Mouse (Mus musculus): ENCODE data around the gene Ralgps1. TPM values are rescaled to one million over a fixed set of nuclear protein-coding genes. Genes with fewer than 3 reads are reported as not detected.

Ralgps1 gene
- polyA plus RNA-seq, 1 experiment from 2014 or later: 8.0 TPM

DNA sequence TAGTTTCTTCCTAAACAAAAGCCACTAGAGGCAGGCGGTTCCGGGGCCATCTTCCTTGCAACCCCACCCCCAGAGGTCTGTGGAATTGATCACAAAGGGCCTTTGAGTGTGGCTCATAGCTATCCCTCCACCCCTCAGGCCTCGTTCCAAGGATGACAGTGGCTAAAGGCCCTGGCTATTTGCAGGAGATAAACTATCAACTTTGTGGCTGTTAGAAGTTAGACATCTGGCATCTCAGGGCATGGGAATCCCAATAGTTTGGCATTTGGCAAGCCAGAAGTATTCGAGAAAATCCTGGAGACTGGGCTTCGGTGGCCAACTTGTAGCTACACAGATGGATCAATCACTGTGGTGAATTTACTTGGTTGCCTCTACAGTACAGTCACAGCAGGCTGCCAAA, 137.4 kb downstream of the Ralgps1 start:
- no peak for ATAC-seq (ENCODE audit: insufficient read depth, low FRiP score)

DNA sequence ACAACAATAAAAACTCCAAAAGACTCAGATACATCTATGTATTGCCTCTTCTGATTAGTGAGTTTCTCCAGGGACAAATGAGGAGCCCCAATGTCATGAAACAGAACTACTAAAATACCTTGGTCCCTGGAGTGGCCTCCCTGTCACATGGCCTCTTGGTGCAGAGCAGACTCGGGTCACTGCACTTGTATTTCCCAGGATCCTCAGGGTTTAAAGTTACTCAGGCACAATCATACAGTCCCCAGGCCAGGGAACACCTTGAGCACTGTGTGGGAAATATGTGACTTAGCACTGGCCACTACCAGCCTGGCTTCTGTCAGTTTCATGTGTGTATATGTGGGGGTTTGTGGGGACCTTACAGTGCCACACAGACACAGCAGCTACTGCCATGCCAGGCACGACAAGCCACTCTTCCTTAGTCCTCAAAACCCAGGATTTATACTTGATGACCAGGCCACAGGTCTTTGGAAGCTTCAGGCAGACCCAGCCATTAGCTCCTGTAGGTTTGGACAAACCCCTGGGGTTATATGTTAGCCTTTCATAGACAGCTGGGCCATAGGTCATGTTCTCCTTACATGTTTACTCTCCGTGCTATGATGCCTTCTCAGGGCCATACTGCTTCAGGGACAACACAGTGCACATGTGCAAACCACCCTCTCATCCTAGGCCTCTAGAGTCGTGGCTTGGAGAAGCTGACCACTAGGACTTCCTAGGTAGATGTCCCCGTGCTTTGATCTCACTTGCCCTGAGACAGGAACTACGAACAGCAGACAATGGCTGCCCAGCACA, 138.3 kb downstream of the Ralgps1 start:
- no peak for ATAC-seq (ENCODE audit: insufficient read depth, low FRiP score)
- Histone ChIP-seq H3K4me1 (ENCODE audit: control insufficient read depth, insufficient read depth, low read length) (0 out of 2 replicates have a peak, but pooled peaks cover 3% of the 10 kb centered on the region), H3K4me2 (ENCODE audit: low read depth, low read length) (no peak overlapping the region), H3K9ac (ENCODE audit: low read length) (no peak overlapping the region), H3K27me3 (ENCODE audit: control insufficient read depth, insufficient read depth, low read length) (no peaks in the 10 kb centered on the region), H3K27ac (ENCODE audit: low read length) (no peak overlapping the region), H3K4me3 (replicated peaks; ENCODE audit: low read length) (no peak overlapping the region), H3K36me3 (ENCODE audit: control insufficient read depth, insufficient read depth, low read length) (no peaks in the 10 kb centered on the region), H3K9me3 (replicated peaks; ENCODE audit: control insufficient read depth, low read length) (no peaks in the 10 kb centered on the region)
- WGBS: 76% methylated on average over 6 of the region's 6 CpGs

More for the DNA sequence above, 137.4 kb downstream of the Ralgps1 start:
- H3K9ac ChIP-seq (ENCODE audit: low read length): no peak overlapping the region
- H3K4me1 ChIP-seq (ENCODE audit: control insufficient read depth, insufficient read depth, low read length): no peaks in the 10 kb centered on the region
- H3K4me3 ChIP-seq (replicated peaks; ENCODE audit: low read length): no peak overlapping the region
- no peak overlapping the region for H3K4me2 ChIP-seq (ENCODE audit: low read depth, low read length)
- no peaks in the 10 kb centered on the region for H3K9me3 ChIP-seq (replicated peaks; ENCODE audit: control insufficient read depth, low read length)
- WGBS: 73% methylated on average over 5 of the region's 5 CpGs
- no peaks in the 10 kb centered on the region for H3K36me3 ChIP-seq (ENCODE audit: control insufficient read depth, insufficient read depth, low read length)
- no peaks in the 10 kb centered on the region for H3K27me3 ChIP-seq (ENCODE audit: control insufficient read depth, insufficient read depth, low read length)
- H3K27ac ChIP-seq (ENCODE audit: low read length): no peak overlapping the region

DNA sequence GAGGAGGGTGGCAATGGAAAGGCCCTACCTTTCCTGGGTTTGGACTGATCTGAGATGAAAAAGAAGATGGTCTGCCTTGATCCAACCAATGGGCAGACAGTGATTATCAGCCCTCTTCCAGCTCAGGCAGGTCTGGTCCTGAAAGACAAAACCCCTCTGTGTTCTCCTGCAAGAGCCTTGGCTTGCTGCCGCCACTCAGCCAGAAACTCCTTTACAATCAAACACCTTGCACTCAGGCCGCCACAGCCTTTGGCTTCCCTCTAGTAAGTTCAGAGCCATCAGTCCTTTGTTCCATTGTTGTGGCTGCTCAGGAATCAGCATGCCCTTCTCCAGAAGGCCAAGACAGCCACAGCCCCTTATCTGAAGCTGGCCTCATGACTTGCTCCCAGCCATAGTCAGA, 139.5 kb downstream of the Ralgps1 start:
- Histone ChIP-seq H3K4me1 (ENCODE audit: control insufficient read depth, insufficient read depth, low read length) (0 out of 2 replicates have a peak, but pooled peaks cover 3% of the 10 kb centered on the region), H3K27ac (ENCODE audit: low read length) (no peak overlapping the region), H3K9me3 (replicated peaks; ENCODE audit: control insufficient read depth, low read length) (no peaks in the 10 kb centered on the region), H3K36me3 (ENCODE audit: control insufficient read depth, insufficient read depth, low read length) (no peaks in the 10 kb centered on the region), H3K27me3 (ENCODE audit: control insufficient read depth, insufficient read depth, low read length) (no peaks in the 10 kb centered on the region), H3K4me3 (replicated peaks; ENCODE audit: low read length) (no peak overlapping the region), H3K9ac (ENCODE audit: low read length) (no peak overlapping the region), H3K4me2 (ENCODE audit: low read depth, low read length) (no peak overlapping the region)
- WGBS: 78% methylated on average over 2 of the region's 2 CpGs
- ATAC-seq (ENCODE audit: insufficient read depth, low FRiP score): no peak

DNA sequence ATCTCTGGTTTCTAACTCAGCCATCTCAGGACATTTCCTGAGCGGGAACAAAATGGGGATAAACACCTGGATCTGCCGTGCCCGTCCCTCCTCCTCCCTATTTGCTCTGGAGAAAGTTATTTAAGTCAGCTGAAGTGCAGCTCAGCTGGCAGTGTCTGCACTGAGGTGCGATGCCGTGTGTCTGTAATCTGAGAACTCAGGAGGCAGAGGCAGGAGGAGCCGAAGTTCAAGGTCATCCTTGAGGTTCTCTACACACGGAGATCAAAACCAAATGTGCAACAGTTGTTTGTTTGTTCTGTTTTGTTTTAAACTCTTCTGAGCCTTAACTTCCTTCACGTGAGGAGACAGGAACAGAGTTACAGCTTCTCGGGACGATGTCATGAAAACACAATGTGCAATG, 140.6 kb downstream of the Ralgps1 start:
- no peak for ATAC-seq (ENCODE audit: insufficient read depth, low FRiP score)
- Histone ChIP-seq H3K4me3 (replicated peaks; ENCODE audit: low read length) (no peak overlapping the region), H3K9ac (ENCODE audit: low read length) (no peak overlapping the region), H3K36me3 (ENCODE audit: control insufficient read depth, insufficient read depth, low read length) (no peaks in the 10 kb centered on the region), H3K4me2 (ENCODE audit: low read depth, low read length) (no peak overlapping the region), H3K27ac (ENCODE audit: low read length) (no peak overlapping the region), H3K27me3 (ENCODE audit: control insufficient read depth, insufficient read depth, low read length) (no peaks in the 10 kb centered on the region), H3K4me1 (ENCODE audit: control insufficient read depth, insufficient read depth, low read length) (0 out of 2 replicates have a peak, but pooled peaks cover 3% of the 10 kb centered on the region), H3K9me3 (replicated peaks; ENCODE audit: control insufficient read depth, low read length) (no peaks in the 10 kb centered on the region)
- WGBS: 61% methylated on average over 10 of the region's 10 CpGs

DNA sequence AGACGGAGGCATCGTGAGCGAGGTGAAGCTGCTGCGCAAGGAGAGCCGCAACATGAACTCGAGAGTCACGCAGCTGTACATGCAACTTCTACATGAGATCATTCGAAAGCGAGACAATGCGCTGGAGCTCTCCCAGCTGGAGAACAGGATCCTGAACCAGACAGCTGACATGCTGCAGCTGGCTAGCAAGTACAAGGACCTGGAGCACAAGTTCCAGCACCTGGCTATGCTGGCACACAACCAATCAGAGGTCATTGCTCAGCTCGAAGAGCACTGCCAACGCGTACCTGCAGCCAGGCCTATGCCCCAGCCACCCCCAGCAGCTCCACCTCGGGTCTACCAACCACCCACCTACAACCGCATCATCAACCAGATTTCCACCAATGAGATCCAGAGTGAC, 142.7 kb downstream of the Ralgps1 start:
- WGBS: 74% methylated on average over 15 of the region's 15 CpGs
- Histone ChIP-seq H3K27ac (ENCODE audit: low read length) (no peak overlapping the region), H3K9me3 (replicated peaks; ENCODE audit: control insufficient read depth, low read length) (no peaks in the 10 kb centered on the region), H3K4me1 (ENCODE audit: control insufficient read depth, insufficient read depth, low read length) (peaks cover 10% of the 10 kb centered on the region; the same call in 1 of the 2 replicates), H3K4me2 (ENCODE audit: low read depth, low read length) (no peak overlapping the region), H3K27me3 (ENCODE audit: control insufficient read depth, insufficient read depth, low read length) (no peaks in the 10 kb centered on the region), H3K4me3 (replicated peaks; ENCODE audit: low read length) (no peak overlapping the region), H3K9ac (ENCODE audit: low read length) (no peak overlapping the region), H3K36me3 (ENCODE audit: control insufficient read depth, insufficient read depth, low read length) (no peaks in the 10 kb centered on the region)
- ATAC-seq (ENCODE audit: insufficient read depth, low FRiP score): peak; percentile 37; the same call in 1 of the 2 replicates

DNA sequence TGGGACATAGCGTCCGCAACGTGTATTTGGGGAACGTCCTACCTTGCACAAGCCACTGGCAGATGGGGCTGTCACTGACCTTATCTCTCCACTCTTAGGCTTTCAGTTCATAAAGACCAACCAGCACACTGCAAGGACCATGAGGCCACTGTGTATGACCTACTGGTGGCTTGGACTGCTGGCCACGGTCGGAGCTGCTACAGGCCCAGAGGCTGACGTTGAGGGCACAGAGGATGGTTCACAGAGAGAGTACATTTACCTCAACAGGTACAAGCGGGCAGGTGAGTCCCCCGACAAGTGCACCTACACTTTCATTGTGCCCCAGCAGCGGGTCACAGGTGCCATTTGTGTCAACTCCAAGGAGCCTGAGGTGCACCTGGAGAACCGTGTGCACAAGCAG, 143.2 kb downstream of the Ralgps1 start:
- H3K27me3 ChIP-seq (ENCODE audit: control insufficient read depth, insufficient read depth, low read length): no peaks in the 10 kb centered on the region
- 86% methylated on average over 11 of the region's 11 CpGs for WGBS
- H3K4me3 ChIP-seq (replicated peaks; ENCODE audit: low read length): no peak overlapping the region
- H3K36me3 ChIP-seq (ENCODE audit: control insufficient read depth, insufficient read depth, low read length): no peaks in the 10 kb centered on the region
- no peak overlapping the region for H3K4me2 ChIP-seq (ENCODE audit: low read depth, low read length)
- H3K4me1 ChIP-seq (ENCODE audit: control insufficient read depth, insufficient read depth, low read length): peaks cover 10% of the 10 kb centered on the region; the same call in 1 of the 2 replicates
- no peak overlapping the region for H3K9ac ChIP-seq (ENCODE audit: low read length)
- no peak overlapping the region for H3K27ac ChIP-seq (ENCODE audit: low read length)
- no peaks in the 10 kb centered on the region for H3K9me3 ChIP-seq (replicated peaks; ENCODE audit: control insufficient read depth, low read length)
- ATAC-seq (ENCODE audit: insufficient read depth, low FRiP score): no peak

DNA sequence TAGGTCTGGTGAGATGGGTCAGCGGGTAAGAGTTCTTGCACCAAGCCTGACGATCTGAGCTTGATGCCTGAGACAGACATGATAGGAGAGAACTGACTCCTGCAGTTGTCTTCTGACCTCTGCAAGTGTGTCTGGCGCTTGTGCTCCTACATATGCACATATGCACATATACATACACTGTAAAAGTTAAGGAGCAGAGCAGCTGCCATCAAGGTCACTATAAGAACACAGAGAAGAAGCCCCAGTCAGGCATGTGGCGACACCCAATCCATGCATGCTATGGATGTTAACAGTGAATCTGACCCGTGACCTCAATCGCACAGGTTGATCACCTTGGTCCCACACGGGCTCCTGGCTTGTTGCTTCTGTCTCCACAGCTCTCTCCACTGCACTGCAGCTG, 145.4 kb downstream of the Ralgps1 start:
- 87% methylated on average over 7 of the region's 7 CpGs for WGBS
- ATAC-seq (ENCODE audit: insufficient read depth, low FRiP score): no peak

DNA sequence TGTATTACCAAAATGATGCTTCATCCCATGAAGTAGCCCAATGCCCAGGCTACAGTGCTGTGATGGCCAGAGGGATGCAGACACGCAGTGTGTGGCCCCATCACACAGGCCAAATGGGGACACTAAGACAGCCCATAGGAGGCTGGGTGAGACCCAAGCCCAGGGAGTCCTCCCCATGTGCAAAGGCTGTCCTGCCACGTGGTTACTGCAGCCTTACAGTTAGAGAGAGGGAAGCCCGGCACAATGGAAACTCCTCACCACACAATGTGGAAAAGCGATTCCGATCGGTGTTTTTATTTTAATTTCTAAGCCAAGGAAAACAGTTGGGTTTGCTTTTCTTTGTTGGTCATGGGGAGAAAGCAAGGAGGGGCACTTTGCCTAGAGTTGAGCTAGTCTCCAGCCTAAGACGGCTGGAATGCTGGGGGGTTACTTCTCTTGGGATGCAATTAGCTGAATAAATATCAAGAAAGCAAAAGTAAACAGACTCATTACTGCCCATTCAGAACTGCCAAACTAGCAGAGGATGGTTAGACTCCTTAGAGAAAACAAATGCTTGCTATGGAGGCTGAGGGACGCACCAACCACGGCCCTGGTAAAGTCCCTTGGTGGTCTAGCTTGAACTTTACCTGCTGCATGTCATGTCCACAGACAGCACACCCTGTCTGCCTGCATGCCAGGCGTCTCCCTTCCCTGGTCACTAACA, 147.5 kb downstream of the Ralgps1 start:
- no peak for ATAC-seq (ENCODE audit: insufficient read depth, low FRiP score)
- H3K27ac ChIP-seq (ENCODE audit: low read length): no peak overlapping the region
- H3K9ac ChIP-seq (ENCODE audit: low read length): no peak overlapping the region
- H3K4me3 ChIP-seq (replicated peaks; ENCODE audit: low read length): no peak overlapping the region
- H3K27me3 ChIP-seq (ENCODE audit: control insufficient read depth, insufficient read depth, low read length): no peaks in the 10 kb centered on the region
- no peaks in the 10 kb centered on the region for H3K9me3 ChIP-seq (replicated peaks; ENCODE audit: control insufficient read depth, low read length)
- WGBS: 53% methylated on average over 10 of the region's 10 CpGs
- peaks cover 23% of the 10 kb centered on the region; the same call in 1 of the 2 replicates for H3K4me1 ChIP-seq (ENCODE audit: control insufficient read depth, insufficient read depth, low read length)
- H3K4me2 ChIP-seq (ENCODE audit: low read depth, low read length): no peak overlapping the region
- H3K36me3 ChIP-seq (ENCODE audit: control insufficient read depth, insufficient read depth, low read length): no peaks in the 10 kb centered on the region

More for the DNA sequence above, 145.4 kb downstream of the Ralgps1 start:
- Histone ChIP-seq H3K27ac (ENCODE audit: low read length) (no peak overlapping the region), H3K9me3 (replicated peaks; ENCODE audit: control insufficient read depth, low read length) (no peaks in the 10 kb centered on the region), H3K27me3 (ENCODE audit: control insufficient read depth, insufficient read depth, low read length) (no peaks in the 10 kb centered on the region), H3K36me3 (ENCODE audit: control insufficient read depth, insufficient read depth, low read length) (no peaks in the 10 kb centered on the region), H3K4me1 (ENCODE audit: control insufficient read depth, insufficient read depth, low read length) (peaks cover 10% of the 10 kb centered on the region; the same call in 1 of the 2 replicates), H3K4me2 (ENCODE audit: low read depth, low read length) (no peak overlapping the region), H3K4me3 (replicated peaks; ENCODE audit: low read length) (no peak overlapping the region), H3K9ac (ENCODE audit: low read length) (no peak overlapping the region)

DNA sequence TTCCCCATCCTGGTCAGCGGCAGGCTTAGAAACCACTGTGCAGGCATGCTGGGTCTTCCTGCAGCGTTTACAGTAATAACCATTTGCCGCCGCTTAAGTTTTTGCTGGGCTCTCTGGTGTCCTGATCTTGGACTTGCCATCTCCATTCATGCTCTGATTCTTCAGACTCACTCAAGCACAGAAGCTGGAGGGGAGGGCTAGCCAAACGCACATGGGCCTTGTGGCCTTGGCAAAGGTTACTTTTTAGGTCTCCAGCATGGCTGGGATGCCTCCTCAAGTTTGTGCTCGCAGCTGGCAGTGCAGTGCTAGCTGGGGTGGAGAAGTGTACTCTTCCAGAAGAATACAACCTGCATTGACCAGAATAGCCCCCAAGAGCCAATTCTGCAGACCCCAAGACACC, 148.8 kb downstream of the Ralgps1 start:
- no peak for ATAC-seq (ENCODE audit: insufficient read depth, low FRiP score)
- 86% methylated on average over 6 of the region's 6 CpGs for WGBS
- Histone ChIP-seq H3K36me3 (ENCODE audit: control insufficient read depth, insufficient read depth, low read length) (no peaks in the 10 kb centered on the region), H3K27me3 (ENCODE audit: control insufficient read depth, insufficient read depth, low read length) (no peaks in the 10 kb centered on the region), H3K4me1 (ENCODE audit: control insufficient read depth, insufficient read depth, low read length) (peaks cover 22% of the 10 kb centered on the region; the same call in 1 of the 2 replicates), H3K4me2 (ENCODE audit: low read depth, low read length) (no peak overlapping the region), H3K9ac (ENCODE audit: low read length) (no peak overlapping the region), H3K4me3 (replicated peaks; ENCODE audit: low read length) (no peak overlapping the region), H3K27ac (ENCODE audit: low read length) (no peak overlapping the region), H3K9me3 (replicated peaks; ENCODE audit: control insufficient read depth, low read length) (no peaks in the 10 kb centered on the region)
